Mouse (Mus musculus) activated CD4-positive, CD25-positive, alpha-beta regulatory T cell, adult 9 weeks (primary cell): Measurements from ENCODE around the gene Olfr136. TPM values are rescaled to one million over a fixed set of nuclear protein-coding genes. Genes with fewer than 3 reads are reported as not detected.

Experiments
- polyA plus RNA-seq: library from polyadenylated mRNA; unstranded; fragments of 100-300 nt; shearing (Covaris generic); gene quantifications from one replicate; pipeline ENCODE4 v1.2.1, GENCODE M21; 2017

Gene Olfr136
- polyA plus RNA-seq: not detected

DNA sequence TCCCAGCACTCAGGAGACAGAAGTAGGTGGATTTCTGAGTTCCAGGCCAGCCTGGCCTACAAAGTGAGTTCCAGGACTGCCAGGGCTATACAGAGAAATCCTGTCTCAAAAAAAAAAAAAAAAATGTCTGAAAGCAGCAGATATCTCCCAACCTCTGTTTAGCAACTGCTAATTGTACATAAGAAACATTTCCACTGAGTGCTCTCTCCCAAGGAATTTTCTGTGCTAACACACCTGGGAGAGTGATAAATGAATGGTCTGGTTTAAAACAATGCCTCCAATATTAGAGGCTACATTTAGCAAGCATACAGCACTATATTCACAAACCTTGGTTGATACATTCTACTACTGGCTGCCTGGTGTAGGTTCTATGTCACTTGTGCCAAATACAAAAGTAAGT lies at the start of gene Olfr136:
TSS of gene Olfr136 (plus strand) at position 301 of the 400 bp plus-strand sequence.

GRCm38 (mm10) chr17:38307470-38307869 lies 22.2 kb upstream of the Olfr136 start, which contains the start of gene Olfr137:
TSS of gene Olfr137 (minus strand) at chr17:38307570.

Other genes with a start within 250 kb of the Olfr136 start
- gene Olfr131, start 241.1 kb upstream of the Olfr136 start, polyA plus RNA-seq: not detected
- gene Olfr132, start 195.3 kb upstream of the Olfr136 start, polyA plus RNA-seq: not detected
- gene Olfr133, start 184.6 kb upstream of the Olfr136 start, polyA plus RNA-seq: not detected
- gene Olfr134, start 158.4 kb upstream of the Olfr136 start, polyA plus RNA-seq: not detected
- not detected for gene Olfr135, start 125.5 kb upstream of the Olfr136 start, polyA plus RNA-seq
- gene Olfr138, start 68.8 kb upstream of the Olfr136 start, polyA plus RNA-seq: not detected
- 0.16 TPM for gene Olfr137, start 22.3 kb upstream of the Olfr136 start, polyA plus RNA-seq
- gene Esp36, start 90.4 kb downstream of the Olfr136 start, polyA plus RNA-seq: not detected
- gene Esp34, start 224.4 kb downstream of the Olfr136 start, polyA plus RNA-seq: not detected